Mouse (Mus musculus) intestine, embryonic 15.5 days (tissue): ENCODE measurements at regions not wholly inside any gene's neighbourhood (a gene's known extent, or its start where the extent isn't known, plus 50 kb on each side); places are given as distances from the start of the nearest gene placed in this dataset.

Source experiments
- ATAC-seq: fragments of 200-750 bp; cut with Nextera tagmentation; 2 replicates; pipeline ENCODE4 v1.8.0; 2017; ENCODE audit warnings: moderate TSS enrichment, moderate library complexity
- H3K27ac ChIP-seq: fragments of 300-500 bp; sonication (generic); 2 replicates; pipeline ENCODE4 v1.5.1; 2015; ENCODE audit warnings: mild to moderate bottlenecking, inconsistent platforms
- H3K27me3 ChIP-seq: fragments of 300-500 bp; sonication (generic); replicated peaks from 2 replicates; pipeline ENCODE4 v1.6.1; 2015; ENCODE audit warnings: inconsistent platforms
- H3K36me3 ChIP-seq: fragments of 300-500 bp; sonication (generic); 2 replicates; pipeline ENCODE4 v1.6.1; 2015; ENCODE audit warnings: inconsistent platforms
- H3K4me1 ChIP-seq: fragments of 300-500 bp; sonication (generic); replicated peaks from 2 replicates; pipeline ENCODE4 v1.6.1; 2015; ENCODE audit warnings: inconsistent platforms
- H3K4me2 ChIP-seq: fragments of 300-500 bp; sonication (generic); replicated peaks from 2 replicates; pipeline ENCODE4 v1.6.1; 2015; ENCODE audit warnings: mild to moderate bottlenecking, inconsistent platforms
- H3K4me3 ChIP-seq: fragments of 300-500 bp; sonication (generic); replicated peaks from 2 replicates; pipeline ENCODE4 v1.5.1; 2015; ENCODE audit warnings: inconsistent platforms
- H3K9ac ChIP-seq: fragments of 300-500 bp; sonication (generic); 2 replicates; pipeline ENCODE4 v1.6.1; 2015; ENCODE audit warnings: inconsistent platforms
- H3K9me3 ChIP-seq: fragments of 300-500 bp; sonication (generic); 2 replicates; pipeline ENCODE4 v1.6.1; 2016; ENCODE audit warnings: inconsistent platforms
- WGBS: fragments of 180-500 bp; shearing (Covaris S2); methylation state at CpG from one replicate; pipeline ENCODE4 v1.1.7; 2015; 5-methylcytosine and 5-hydroxymethylcytosine counted together

DNA sequence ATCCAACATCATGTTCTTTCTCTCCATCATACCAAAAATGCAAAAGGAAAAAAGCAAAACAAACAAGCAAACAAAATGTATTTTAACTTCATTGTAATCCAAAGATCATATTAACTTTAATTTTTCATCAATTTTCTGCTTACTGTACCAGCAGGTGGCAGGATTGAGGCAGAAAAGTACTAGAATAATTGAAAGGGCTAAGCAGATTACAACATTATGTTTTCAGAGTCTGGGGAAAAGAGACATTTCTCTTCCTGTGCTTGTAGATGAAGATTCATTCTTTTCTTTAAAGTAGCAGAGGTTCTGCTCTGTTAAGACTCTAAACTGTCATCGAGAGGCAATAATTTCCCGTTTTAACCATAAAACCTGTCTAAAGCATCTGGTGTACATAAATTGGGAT is 394.7 kb upstream of the Slitrk6 start:
- no peak; the same call in 1 of the 2 replicates for ATAC-seq

GRCm38 (mm10) chr14:111116600-111116999 is 361.7 kb upstream of the Slitrk6 start:
- H3K4me2 ChIP-seq: no peak overlapping the region
- H3K4me3 ChIP-seq: no peak overlapping the region
- H3K4me1 ChIP-seq: no peaks in the 10 kb centered on the region
- WGBS: 83% methylated on average over 1 of the region's 1 CpGs
- H3K27ac ChIP-seq: no peak overlapping the region
- H3K27me3 ChIP-seq: no peaks in the 10 kb centered on the region
- no peaks in the 10 kb centered on the region for H3K36me3 ChIP-seq
- H3K9ac ChIP-seq: no peak overlapping the region
- no peaks in the 10 kb centered on the region for H3K9me3 ChIP-seq
- ATAC-seq: no peak

More for the DNA sequence above, 394.7 kb upstream of the Slitrk6 start:
- no peak overlapping the region for H3K4me2 ChIP-seq
- H3K4me1 ChIP-seq: no peaks in the 10 kb centered on the region
- H3K4me3 ChIP-seq: no peak overlapping the region
- no peaks in the 10 kb centered on the region for H3K36me3 ChIP-seq
- H3K27ac ChIP-seq: no peak overlapping the region
- no peak overlapping the region for H3K9ac ChIP-seq
- H3K9me3 ChIP-seq: no peaks in the 10 kb centered on the region
- 40% methylated on average over 2 of the region's 2 CpGs for WGBS
- no peaks in the 10 kb centered on the region for H3K27me3 ChIP-seq

DNA sequence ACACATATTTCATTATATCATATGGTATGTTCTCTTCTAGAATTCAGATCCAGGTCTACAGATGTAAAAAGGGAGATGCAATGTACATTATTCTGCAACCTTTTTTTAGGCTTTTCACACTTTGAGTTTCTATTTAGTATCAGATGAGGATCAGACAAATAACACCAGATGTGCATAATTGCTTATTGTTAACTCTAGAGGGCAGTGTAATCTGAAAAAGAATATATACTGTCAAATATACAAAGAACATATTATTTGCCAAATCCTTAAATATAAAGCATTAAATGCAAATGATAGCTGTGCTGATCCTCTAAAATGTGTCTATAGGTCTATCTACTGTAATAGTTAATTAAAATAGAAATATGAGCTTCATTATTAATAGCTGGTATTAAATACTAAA is 348.6 kb upstream of the Slitrk6 start:
- ATAC-seq: no peak
- H3K27me3 ChIP-seq: no peaks in the 10 kb centered on the region

DNA sequence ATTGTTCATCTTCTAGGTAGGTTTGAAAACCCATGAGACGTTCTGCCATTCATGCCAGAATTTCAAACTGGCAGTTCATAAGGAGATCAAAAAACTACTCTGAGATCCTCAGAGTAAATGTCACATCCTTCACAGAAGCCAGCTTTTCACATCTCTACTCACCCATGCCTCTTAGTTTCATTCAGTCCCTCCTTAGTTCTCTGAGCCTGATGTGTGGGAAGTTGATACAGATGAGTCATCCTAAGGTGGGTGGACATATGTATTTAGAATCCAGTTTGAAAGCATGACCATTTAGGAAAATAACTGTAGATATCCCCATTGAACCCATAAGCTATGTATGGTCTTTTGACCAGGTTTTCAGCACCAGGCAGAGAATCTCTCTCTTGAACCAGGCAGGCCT is 345.3 kb upstream of the Slitrk6 start:
- Histone ChIP-seq H3K36me3 (no peaks in the 10 kb centered on the region), H3K4me1 (no peaks in the 10 kb centered on the region), H3K27ac (no peak overlapping the region), H3K4me2 (no peak overlapping the region), H3K4me3 (no peak overlapping the region), H3K27me3 (no peaks in the 10 kb centered on the region), H3K9ac (no peak overlapping the region), H3K9me3 (no peaks in the 10 kb centered on the region)
- WGBS: 89% methylated on average over 1 of the region's 1 CpGs
- no peak for ATAC-seq

More for the DNA sequence above, 348.6 kb upstream of the Slitrk6 start:
- Histone ChIP-seq H3K27ac (no peak overlapping the region), H3K4me3 (no peak overlapping the region), H3K9ac (no peak overlapping the region), H3K4me1 (no peaks in the 10 kb centered on the region), H3K36me3 (no peaks in the 10 kb centered on the region), H3K4me2 (no peak overlapping the region), H3K9me3 (no peaks in the 10 kb centered on the region)

GRCm38 (mm10) chr14:111096229-111096628 is 341.3 kb upstream of the Slitrk6 start:
- H3K4me3 ChIP-seq: no peak overlapping the region
- H3K9ac ChIP-seq: no peak overlapping the region
- no peak for ATAC-seq
- no peaks in the 10 kb centered on the region for H3K4me1 ChIP-seq
- WGBS: 90% methylated on average over 5 of the region's 5 CpGs
- no peaks in the 10 kb centered on the region for H3K36me3 ChIP-seq
- H3K9me3 ChIP-seq: no peaks in the 10 kb centered on the region
- no peak overlapping the region for H3K27ac ChIP-seq
- H3K27me3 ChIP-seq: no peaks in the 10 kb centered on the region
- H3K4me2 ChIP-seq: no peak overlapping the region

- no peaks in the 10 kb centered on the region for H3K9me3 ChIP-seq
- H3K4me3 ChIP-seq: no peak overlapping the region
- H3K27ac ChIP-seq: no peak overlapping the region
- H3K4me2 ChIP-seq: no peak overlapping the region
- H3K27me3 ChIP-seq: no peaks in the 10 kb centered on the region
- ATAC-seq: peak; percentile 58; the same call in 1 of the 2 replicates
- WGBS: 58% methylated on average over 5 of the region's 5 CpGs
- no peaks in the 10 kb centered on the region for H3K36me3 ChIP-seq
- H3K4me1 ChIP-seq: no peaks in the 10 kb centered on the region
- H3K9ac ChIP-seq: no peak overlapping the region
These were observed 319.6 kb upstream of the Slitrk6 start for GRCm38 (mm10) chr14:111074517-111074916.

DNA sequence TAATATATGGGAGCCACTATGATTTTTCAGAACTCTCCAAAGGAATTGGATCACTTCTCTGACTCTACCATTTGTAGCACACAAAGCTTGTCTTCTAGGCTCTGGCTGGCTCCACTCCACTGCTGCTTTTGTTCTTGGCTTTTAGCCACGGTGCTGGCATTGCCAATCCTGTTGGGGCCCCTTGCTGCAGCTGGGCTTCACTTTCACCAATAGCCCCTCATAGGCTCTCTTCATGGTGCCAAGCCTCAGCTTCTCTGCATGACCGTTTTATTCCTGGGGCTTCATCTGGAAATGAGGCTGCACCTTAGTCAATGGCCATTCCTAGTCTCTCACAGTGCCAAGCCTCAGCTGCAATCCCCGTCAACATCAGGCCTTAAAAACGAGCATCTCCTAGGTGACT is 318.6 kb upstream of the Slitrk6 start:
- 76% methylated on average over 4 of the region's 4 CpGs for WGBS
- Histone ChIP-seq H3K4me2 (no peak overlapping the region), H3K9me3 (no peaks in the 10 kb centered on the region), H3K27me3 (no peaks in the 10 kb centered on the region), H3K27ac (no peak overlapping the region), H3K9ac (no peak overlapping the region), H3K4me1 (no peaks in the 10 kb centered on the region), H3K36me3 (no peaks in the 10 kb centered on the region), H3K4me3 (no peak overlapping the region)
- ATAC-seq: no peak
